Mouse (Mus musculus): ENCODE measurements around the gene Olfr92. TPM values are rescaled to one million over a fixed set of nuclear protein-coding genes. Genes with fewer than 3 reads are reported as not detected.
"Not testable (repeated sequence)": the region's sequence is repeated elsewhere in the genome, so short reads cannot be mapped to it uniquely, and the experiment has no call there.

The Olfr92 gene
- not detected in 2 replicates for polyA plus RNA-seq (2014; fragmentation: Nextera tagmentation; extraction: Ambion mirVana)

GRCm38 (mm10) chr17:37119988-37120387 lies at the start of gene Olfr92:
Gene Olfr92 (minus strand): TSS chr17:37120088.
- 87% methylated on average over 2 of the region's 2 CpGs for WGBS
- Histone ChIP-seq H3K27ac (replicated peaks; ENCODE audit: low read depth, low read length) (no peak within 1 kb of the TSS), H3K4me3 (ENCODE audit: low read depth, low read length) (no peak within 1 kb of the TSS), H3K4me2 (ENCODE audit: low read depth, low read length) (no peak within 1 kb of the TSS), H3K36me3 (replicated peaks; ENCODE audit: control insufficient read depth, insufficient read depth, low read depth, low read length) (no peaks in the 10 kb centered on the region), H3K9ac (replicated peaks; ENCODE audit: low read length) (no peak within 1 kb of the TSS), H3K9me3 (replicated peaks; ENCODE audit: control insufficient read depth, low read length) (no peaks in the 10 kb centered on the region), H3K4me1 (ENCODE audit: control insufficient read depth, insufficient read depth, low read length) (no peaks in the 10 kb centered on the region), H3K27me3 (ENCODE audit: control insufficient read depth, insufficient read depth, low read length) (no peaks in the 10 kb centered on the region)
- ATAC-seq (replicated peaks; ENCODE audit: insufficient number of reproducible peaks, low FRiP score, low TSS enrichment, low read depth) (no peak), DNase-seq (ENCODE audit: low spot score) (no peak)

GRCm38 (mm10) chr17:37161394-37161793 lies 41.5 kb upstream of the Olfr92 start, which contains the start of gene Olfr93:
Gene Olfr93 (minus strand): TSS chr17:37161494.
- Histone ChIP-seq H3K9ac (replicated peaks; ENCODE audit: low read length) (no peak within 1 kb of the TSS), H3K27me3 (ENCODE audit: control insufficient read depth, insufficient read depth, low read length) (no peaks in the 10 kb centered on the region), H3K4me2 (ENCODE audit: low read depth, low read length) (no peak within 1 kb of the TSS), H3K27ac (replicated peaks; ENCODE audit: low read depth, low read length) (no peak within 1 kb of the TSS), H3K4me3 (ENCODE audit: low read depth, low read length) (no peak within 1 kb of the TSS), H3K4me1 (ENCODE audit: control insufficient read depth, insufficient read depth, low read length) (no peaks in the 10 kb centered on the region), H3K36me3 (replicated peaks; ENCODE audit: control insufficient read depth, insufficient read depth, low read depth, low read length) (no peaks in the 10 kb centered on the region), H3K9me3 (replicated peaks; ENCODE audit: control insufficient read depth, low read length) (no peaks in the 10 kb centered on the region)
- no peak for DNase-seq (ENCODE audit: low spot score)
- ATAC-seq (replicated peaks; ENCODE audit: insufficient number of reproducible peaks, low FRiP score, low TSS enrichment, low read depth): no peak

GRCm38 (mm10) chr17:37131366-37131765 lies 11.5 kb upstream of the Olfr92 start:
- not testable (repeated sequence) for H3K4me3 ChIP-seq (ENCODE audit: low read depth, low read length); ATAC-seq (replicated peaks; ENCODE audit: insufficient number of reproducible peaks, low FRiP score, low TSS enrichment, low read depth); H3K9me3 ChIP-seq (replicated peaks; ENCODE audit: control insufficient read depth, low read length); H3K27me3 ChIP-seq (ENCODE audit: control insufficient read depth, insufficient read depth, low read length); DNase-seq (ENCODE audit: low spot score); H3K4me1 ChIP-seq (ENCODE audit: control insufficient read depth, insufficient read depth, low read length); H3K27ac ChIP-seq (replicated peaks; ENCODE audit: low read depth, low read length); H3K9ac ChIP-seq (replicated peaks; ENCODE audit: low read length); H3K4me2 ChIP-seq (ENCODE audit: low read depth, low read length); H3K36me3 ChIP-seq (replicated peaks; ENCODE audit: control insufficient read depth, insufficient read depth, low read depth, low read length)
- WGBS: 73% methylated on average over 4 of the region's 4 CpGs

- DNase-seq (ENCODE audit: low spot score) (no peak), ATAC-seq (replicated peaks; ENCODE audit: insufficient number of reproducible peaks, low FRiP score, low TSS enrichment, low read depth) (no peak)
- Histone ChIP-seq H3K27me3 (ENCODE audit: control insufficient read depth, insufficient read depth, low read length) (no peaks in the 10 kb centered on the region), H3K27ac (replicated peaks; ENCODE audit: low read depth, low read length) (no peak within 1 kb of the TSS), H3K9me3 (replicated peaks; ENCODE audit: control insufficient read depth, low read length) (no peaks in the 10 kb centered on the region), H3K4me2 (ENCODE audit: low read depth, low read length) (no peak within 1 kb of the TSS), H3K4me3 (ENCODE audit: low read depth, low read length) (no peak within 1 kb of the TSS), H3K9ac (replicated peaks; ENCODE audit: low read length) (no peak within 1 kb of the TSS), H3K36me3 (replicated peaks; ENCODE audit: control insufficient read depth, insufficient read depth, low read depth, low read length) (no peaks in the 10 kb centered on the region), H3K4me1 (ENCODE audit: control insufficient read depth, insufficient read depth, low read length) (no peaks in the 10 kb centered on the region)
- WGBS: 92% methylated on average over 1 of the region's 1 CpGs
Observed at GRCm38 (mm10) chr17:37098178-37098577, 21.7 kb downstream of the Olfr92 start, which contains the start of gene Olfr91. Gene Olfr91 (minus strand): TSS chr17:37098278.

- WGBS: 86% methylated on average over 5 of the region's 5 CpGs
- H3K36me3 ChIP-seq (replicated peaks; ENCODE audit: control insufficient read depth, insufficient read depth, low read depth, low read length): no peaks in the 10 kb centered on the region
- H3K4me3 ChIP-seq (ENCODE audit: low read depth, low read length): no peak overlapping the region
- no peak overlapping the region for H3K4me2 ChIP-seq (ENCODE audit: low read depth, low read length)
- no peaks in the 10 kb centered on the region for H3K4me1 ChIP-seq (ENCODE audit: control insufficient read depth, insufficient read depth, low read length)
- DNase-seq (ENCODE audit: low spot score): no peak
- H3K27me3 ChIP-seq (ENCODE audit: control insufficient read depth, insufficient read depth, low read length): no peaks in the 10 kb centered on the region
- H3K9ac ChIP-seq (replicated peaks; ENCODE audit: low read length): no peak overlapping the region
- no peak overlapping the region for H3K27ac ChIP-seq (replicated peaks; ENCODE audit: low read depth, low read length)
- H3K9me3 ChIP-seq (replicated peaks; ENCODE audit: control insufficient read depth, low read length): no peaks in the 10 kb centered on the region
- ATAC-seq (replicated peaks; ENCODE audit: insufficient number of reproducible peaks, low FRiP score, low TSS enrichment, low read depth): no peak
Observed at GRCm38 (mm10) chr17:37093289-37093688, 26.6 kb downstream of the Olfr92 start.

- Histone ChIP-seq H3K4me1 (ENCODE audit: control insufficient read depth, insufficient read depth, low read length) (no peaks in the 10 kb centered on the region), H3K9me3 (replicated peaks; ENCODE audit: control insufficient read depth, low read length) (no peaks in the 10 kb centered on the region), H3K4me2 (ENCODE audit: low read depth, low read length) (no peak overlapping the region), H3K4me3 (ENCODE audit: low read depth, low read length) (no peak overlapping the region), H3K36me3 (replicated peaks; ENCODE audit: control insufficient read depth, insufficient read depth, low read depth, low read length) (no peaks in the 10 kb centered on the region), H3K27ac (replicated peaks; ENCODE audit: low read depth, low read length) (no peak overlapping the region), H3K9ac (replicated peaks; ENCODE audit: low read length) (no peak overlapping the region), H3K27me3 (ENCODE audit: control insufficient read depth, insufficient read depth, low read length) (no peaks in the 10 kb centered on the region)
- no peak for ATAC-seq (replicated peaks; ENCODE audit: insufficient number of reproducible peaks, low FRiP score, low TSS enrichment, low read depth)
- no peak for DNase-seq (ENCODE audit: low spot score)
- WGBS: 60% methylated on average over 1 of the region's 1 CpGs
Observed at GRCm38 (mm10) chr17:37092198-37092597, 27.7 kb downstream of the Olfr92 start.

GRCm38 (mm10) chr17:37088399-37088798 lies 31.5 kb downstream of the Olfr92 start, which contains the start of gene Olfr90:
Gene Olfr90 (minus strand): TSS chr17:37088499.
- no peak for DNase-seq (ENCODE audit: low spot score)
- H3K9me3 ChIP-seq (replicated peaks; ENCODE audit: control insufficient read depth, low read length): no peaks in the 10 kb centered on the region
- H3K27me3 ChIP-seq (ENCODE audit: control insufficient read depth, insufficient read depth, low read length): no peaks in the 10 kb centered on the region
- no peaks in the 10 kb centered on the region for H3K4me1 ChIP-seq (ENCODE audit: control insufficient read depth, insufficient read depth, low read length)
- no peak for ATAC-seq (replicated peaks; ENCODE audit: insufficient number of reproducible peaks, low FRiP score, low TSS enrichment, low read depth)
- H3K4me2 ChIP-seq (ENCODE audit: low read depth, low read length): no peak within 1 kb of the TSS
- no peak within 1 kb of the TSS for H3K9ac ChIP-seq (replicated peaks; ENCODE audit: low read length)
- H3K27ac ChIP-seq (replicated peaks; ENCODE audit: low read depth, low read length): no peak within 1 kb of the TSS
- H3K4me3 ChIP-seq (ENCODE audit: low read depth, low read length): no peak within 1 kb of the TSS
- no peaks in the 10 kb centered on the region for H3K36me3 ChIP-seq (replicated peaks; ENCODE audit: control insufficient read depth, insufficient read depth, low read depth, low read length)

- no peak overlapping the region for H3K4me3 ChIP-seq (ENCODE audit: low read depth, low read length)
- ATAC-seq (replicated peaks; ENCODE audit: insufficient number of reproducible peaks, low FRiP score, low TSS enrichment, low read depth) (no peak), DNase-seq (ENCODE audit: low spot score) (no peak)
- H3K4me1 ChIP-seq (ENCODE audit: control insufficient read depth, insufficient read depth, low read length): no peaks in the 10 kb centered on the region
- no peak overlapping the region for H3K9ac ChIP-seq (replicated peaks; ENCODE audit: low read length)
- H3K27ac ChIP-seq (replicated peaks; ENCODE audit: low read depth, low read length): no peak overlapping the region
- H3K4me2 ChIP-seq (ENCODE audit: low read depth, low read length): no peak overlapping the region
- H3K36me3 ChIP-seq (replicated peaks; ENCODE audit: control insufficient read depth, insufficient read depth, low read depth, low read length): no peaks in the 10 kb centered on the region
- no peaks in the 10 kb centered on the region for H3K9me3 ChIP-seq (replicated peaks; ENCODE audit: control insufficient read depth, low read length)
- 79% methylated on average over 10 of the region's 10 CpGs for WGBS
- no peaks in the 10 kb centered on the region for H3K27me3 ChIP-seq (ENCODE audit: control insufficient read depth, insufficient read depth, low read length)
Observed at GRCm38 (mm10) chr17:37085545-37085944, 34.3 kb downstream of the Olfr92 start.
